Mouse (Mus musculus) lung, embryonic 16.5 days (tissue): ENCODE measurements around the gene Srp9. TPM values are rescaled to one million over a fixed set of nuclear protein-coding genes. Genes with fewer than 3 reads are reported as not detected.

Source experiments
- ATAC-seq: fragments of 200-750 bp; cut with Nextera tagmentation; 2 replicates; pipeline ENCODE4 v1.8.0; 2017; ENCODE audit warnings: low read depth, mild to moderate bottlenecking, moderate library complexity
- H3K27ac ChIP-seq: fragments of 300-500 bp; sonication (generic); 2 replicates; pipeline ENCODE4 v1.5.1; 2014; ENCODE audit warnings: mild to moderate bottlenecking, control low read depth, low read length
- H3K27me3 ChIP-seq: fragments of 300-500 bp; sonication (generic); 2 replicates; pipeline ENCODE4 v1.6.1; 2014; ENCODE audit warnings: low read depth, low read length, mixed read lengths; ENCODE audit not compliant: control insufficient read depth, insufficient read depth
- H3K36me3 ChIP-seq: fragments of 300-500 bp; sonication (generic); 2 replicates; pipeline ENCODE4 v1.6.1; 2014; ENCODE audit warnings: low read length; ENCODE audit not compliant: control insufficient read depth, insufficient read depth
- H3K4me1 ChIP-seq: fragments of 300-500 bp; sonication (generic); replicated peaks from 2 replicates; pipeline ENCODE4 v1.6.1; 2014; ENCODE audit warnings: low read length, mixed read lengths; ENCODE audit not compliant: control insufficient read depth, insufficient read depth
- H3K4me2 ChIP-seq: fragments of 300-500 bp; sonication (generic); 2 replicates; pipeline ENCODE4 v1.6.1; 2014; ENCODE audit warnings: low read depth, low read length, control low read depth
- H3K4me3 ChIP-seq: fragments of 300-500 bp; sonication (generic); 2 replicates; pipeline ENCODE4 v1.5.1; 2014; ENCODE audit warnings: mild to moderate bottlenecking, low read length, control low read depth
- H3K9ac ChIP-seq: fragments of 300-500 bp; sonication (generic); 2 replicates; pipeline ENCODE4 v1.6.1; 2014; ENCODE audit warnings: low read length, control low read depth
- H3K9me3 ChIP-seq: fragments of 300-500 bp; sonication (generic); 2 replicates; pipeline ENCODE4 v1.6.1; 2016; ENCODE audit warnings: low read length; ENCODE audit not compliant: control insufficient read depth
- WGBS: fragments of 180-500 bp; shearing (Covaris S2); extraction: QIAGEN DNeasy Blood & Tissue Kit; methylation state at CpG from one replicate; pipeline ENCODE4 v1.1.7; 2014; 5-methylcytosine and 5-hydroxymethylcytosine counted together
- polyA plus RNA-seq: library from polyadenylated mRNA; unstranded; fragments of >200 nt; fragmentation: Nextera tagmentation; extraction: Ambion mirVana; gene quantifications from 2 replicates; pipeline ENCODE4 v1.2.1, GENCODE M21; 2015

Srp9 gene
- polyA plus RNA-seq, 1 experiment from 2014 or later, result 141 TPM

DNA sequence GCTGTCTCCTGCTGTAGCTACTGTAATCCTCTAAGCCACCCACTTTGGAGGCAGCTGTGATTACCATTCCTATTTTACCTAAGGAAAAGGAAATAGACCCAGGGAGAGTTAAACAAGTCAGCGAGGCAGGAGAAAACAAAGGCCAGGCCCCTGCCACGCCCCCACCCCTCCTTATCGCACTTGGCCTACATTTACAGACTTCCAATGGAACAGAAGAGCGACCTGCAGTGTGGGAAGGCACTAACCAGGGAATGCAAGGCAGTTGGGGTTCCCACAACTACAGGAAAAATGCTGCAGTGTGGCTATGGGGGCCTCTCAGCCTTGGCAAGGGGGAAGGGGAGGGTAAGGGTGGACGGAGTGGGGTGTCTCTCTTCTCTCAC is 34.2 kb upstream of the Srp9 start:
- Histone ChIP-seq H3K9ac (no peak overlapping the region), H3K4me2 (no peak overlapping the region), H3K36me3 (no peaks in the 10 kb centered on the region), H3K4me3 (no peak overlapping the region), H3K4me1 (peaks cover 61% of the 10 kb centered on the region), H3K9me3 (no peaks in the 10 kb centered on the region), H3K27ac (peak overlapping the region; percentile 38; the same call in 1 of the 2 replicates), H3K27me3 (no peaks in the 10 kb centered on the region; the same call in 1 of the 2 replicates)
- WGBS, result 37% methylated on average over 5 of the region's 5 CpGs
- no peak for ATAC-seq

DNA sequence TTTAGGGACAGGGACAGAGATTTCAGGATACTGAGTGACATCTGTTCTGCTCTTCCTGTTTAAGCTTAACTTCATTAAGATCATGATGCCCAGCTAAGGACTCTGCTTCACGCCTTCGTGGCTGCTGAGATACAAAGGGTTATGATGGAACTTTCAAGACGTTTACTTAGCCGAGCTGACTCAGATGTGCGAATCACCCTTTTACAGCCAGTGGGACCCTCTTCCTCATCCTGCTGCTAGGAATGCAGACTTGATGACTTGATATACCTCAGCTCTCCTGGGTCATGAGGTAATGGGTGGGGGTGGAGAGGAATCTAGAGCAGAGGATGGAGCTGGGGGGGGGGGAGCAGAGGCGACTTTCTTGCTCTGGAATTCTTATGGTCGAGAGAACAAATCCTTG is 33.3 kb upstream of the Srp9 start:
- Histone ChIP-seq H3K4me3 (no peak overlapping the region), H3K9me3 (no peaks in the 10 kb centered on the region), H3K9ac (no peak overlapping the region), H3K4me2 (no peak overlapping the region), H3K27me3 (no peaks in the 10 kb centered on the region), H3K4me1 (peaks cover 64% of the 10 kb centered on the region), H3K36me3 (no peaks in the 10 kb centered on the region), H3K27ac (no peak overlapping the region)
- 29% methylated on average over 7 of the region's 7 CpGs for WGBS
- no peak for ATAC-seq

DNA sequence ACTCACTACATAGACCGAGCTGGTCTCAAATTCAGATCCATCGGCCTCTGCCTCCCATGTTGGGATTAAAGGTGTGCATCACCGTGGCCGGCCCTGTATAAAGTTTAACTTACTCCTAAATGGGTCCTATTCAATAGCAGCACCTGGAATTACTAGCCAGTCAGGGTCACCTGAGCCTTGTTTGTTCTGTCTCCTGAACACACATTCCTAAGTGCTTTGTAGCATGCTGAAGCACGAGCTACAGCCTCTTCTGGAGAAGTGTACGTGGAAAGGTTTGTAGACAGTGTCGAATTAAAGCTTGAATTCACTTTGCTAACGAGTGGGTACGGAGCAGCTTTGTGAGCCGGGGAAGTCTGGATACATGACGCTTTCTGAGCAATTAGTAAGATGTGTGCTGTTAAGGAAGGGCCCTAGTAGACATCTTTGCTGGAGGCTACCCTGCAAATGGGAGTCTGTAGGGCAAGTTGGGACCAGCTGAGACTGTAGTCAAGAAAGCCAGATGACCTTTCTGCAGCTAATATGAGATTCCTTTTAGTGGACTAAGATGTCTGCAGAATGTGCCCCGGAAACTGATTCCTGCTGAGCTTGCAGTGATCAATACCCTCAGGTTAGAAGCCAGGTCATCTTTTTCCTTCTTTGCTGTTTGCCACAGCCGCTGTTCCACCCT is 32.7 kb upstream of the Srp9 start:
- peak; percentile 64 for ATAC-seq

DNA sequence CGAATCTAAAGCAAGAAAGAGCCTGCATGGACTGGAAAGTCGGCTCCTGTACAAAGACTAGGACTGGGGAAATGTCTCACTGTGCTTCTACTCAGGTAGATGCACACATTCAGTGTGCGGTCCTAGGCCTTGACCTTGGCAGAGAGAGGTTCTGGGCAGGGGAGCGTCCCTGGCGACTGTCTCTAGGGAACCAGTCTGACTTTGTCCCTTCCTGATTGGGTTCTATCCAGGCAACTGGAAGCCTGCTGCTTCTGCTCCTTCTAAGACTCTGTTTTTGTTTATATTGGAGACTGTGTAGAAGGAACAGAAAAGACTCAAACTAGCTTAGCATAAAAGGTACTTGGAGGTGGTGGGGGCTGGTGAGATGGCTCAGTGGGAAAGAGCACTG is 32.1 kb upstream of the Srp9 start:
- H3K4me2 ChIP-seq, result no peak overlapping the region
- WGBS, result 59% methylated on average over 5 of the region's 5 CpGs

More for the DNA sequence above, 32.7 kb upstream of the Srp9 start:
- no peak overlapping the region for H3K9ac ChIP-seq
- no peak overlapping the region for H3K4me3 ChIP-seq
- H3K27ac ChIP-seq, result peak overlapping the region; percentile 48
- H3K4me2 ChIP-seq, result no peak overlapping the region
- no peaks in the 10 kb centered on the region for H3K36me3 ChIP-seq
- no peaks in the 10 kb centered on the region for H3K27me3 ChIP-seq
- WGBS, result 55% methylated on average over 13 of the region's 13 CpGs
- H3K4me1 ChIP-seq, result peaks cover 59% of the 10 kb centered on the region
- H3K9me3 ChIP-seq, result no peaks in the 10 kb centered on the region

DNA sequence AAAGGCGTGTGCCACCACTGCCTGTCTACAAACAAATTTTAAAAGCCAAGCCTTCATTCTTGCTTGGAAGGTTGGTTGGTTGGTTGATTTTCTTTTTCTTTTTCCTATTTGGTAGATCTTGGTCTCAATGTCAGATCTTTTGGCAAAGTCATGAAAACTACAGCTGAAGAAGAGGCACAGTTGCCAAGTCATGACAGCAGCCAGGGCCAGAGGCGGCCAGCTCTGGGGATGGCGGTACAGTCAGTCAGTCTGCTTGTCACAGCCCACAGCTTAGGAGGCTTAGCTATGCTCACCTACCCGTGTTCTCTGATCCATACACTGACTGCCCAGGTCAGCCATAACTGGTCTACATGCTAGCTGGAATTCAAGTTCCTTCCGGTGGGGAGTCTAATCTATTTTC is 31.1 kb upstream of the Srp9 start:
- Histone ChIP-seq H3K9me3 (no peaks in the 10 kb centered on the region), H3K27me3 (no peaks in the 10 kb centered on the region), H3K36me3 (no peaks in the 10 kb centered on the region), H3K27ac (no peak overlapping the region), H3K9ac (no peak overlapping the region), H3K4me3 (no peak overlapping the region), H3K4me1 (peaks cover 48% of the 10 kb centered on the region), H3K4me2 (no peak overlapping the region)
- no peak for ATAC-seq
- WGBS, result 81% methylated on average over 5 of the region's 5 CpGs

More for the DNA sequence above, 32.1 kb upstream of the Srp9 start:
- Histone ChIP-seq H3K4me1 (peaks cover 54% of the 10 kb centered on the region), H3K9ac (no peak overlapping the region), H3K27ac (peak overlapping the region; percentile 48), H3K4me3 (no peak overlapping the region), H3K9me3 (no peaks in the 10 kb centered on the region), H3K36me3 (no peaks in the 10 kb centered on the region), H3K27me3 (no peaks in the 10 kb centered on the region)
- no peak for ATAC-seq

DNA sequence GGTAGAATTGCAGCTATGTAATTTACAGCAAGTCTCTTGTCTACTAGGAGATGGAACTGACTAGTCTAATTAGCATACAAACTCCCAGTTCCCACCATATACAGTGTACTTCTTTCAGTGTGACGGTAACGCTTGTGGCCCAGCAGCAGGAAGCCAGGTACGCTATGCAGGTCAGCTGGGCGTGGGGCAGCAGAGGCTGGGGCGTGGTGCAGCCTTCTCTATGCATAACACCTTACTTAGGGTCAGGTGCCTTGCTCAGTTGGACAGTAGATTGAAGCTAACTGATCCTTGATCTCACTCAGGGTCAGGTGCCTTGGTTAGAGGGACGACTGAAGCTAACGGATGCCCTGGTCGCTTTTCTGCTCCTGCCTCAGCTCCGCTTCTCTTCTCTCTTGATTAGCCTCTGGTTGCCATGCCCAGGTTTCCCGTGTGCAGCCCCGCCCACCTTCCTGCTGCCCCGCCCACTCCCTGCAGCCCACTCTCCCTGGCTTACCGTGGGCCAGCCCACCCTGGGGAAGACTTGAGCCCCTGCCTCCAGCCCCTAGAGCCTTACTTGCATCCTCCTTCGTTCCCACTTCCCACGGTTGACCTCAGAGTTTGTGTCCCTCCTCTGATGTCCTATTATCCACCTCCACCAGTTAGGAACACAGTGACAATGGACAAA is 29.9 kb upstream of the Srp9 start:
- Histone ChIP-seq H3K27ac (no peak overlapping the region), H3K36me3 (no peaks in the 10 kb centered on the region), H3K9ac (0 out of 2 replicates have a peak overlapping the region, but pooled peaks have one; percentile 21), H3K4me1 (peaks cover 43% of the 10 kb centered on the region), H3K9me3 (no peaks in the 10 kb centered on the region), H3K4me2 (peak overlapping the region; percentile 36), H3K4me3 (no peak overlapping the region), H3K27me3 (no peaks in the 10 kb centered on the region)
- ATAC-seq, result no peak
- WGBS, result 38% methylated on average over 15 of the region's 15 CpGs

DNA sequence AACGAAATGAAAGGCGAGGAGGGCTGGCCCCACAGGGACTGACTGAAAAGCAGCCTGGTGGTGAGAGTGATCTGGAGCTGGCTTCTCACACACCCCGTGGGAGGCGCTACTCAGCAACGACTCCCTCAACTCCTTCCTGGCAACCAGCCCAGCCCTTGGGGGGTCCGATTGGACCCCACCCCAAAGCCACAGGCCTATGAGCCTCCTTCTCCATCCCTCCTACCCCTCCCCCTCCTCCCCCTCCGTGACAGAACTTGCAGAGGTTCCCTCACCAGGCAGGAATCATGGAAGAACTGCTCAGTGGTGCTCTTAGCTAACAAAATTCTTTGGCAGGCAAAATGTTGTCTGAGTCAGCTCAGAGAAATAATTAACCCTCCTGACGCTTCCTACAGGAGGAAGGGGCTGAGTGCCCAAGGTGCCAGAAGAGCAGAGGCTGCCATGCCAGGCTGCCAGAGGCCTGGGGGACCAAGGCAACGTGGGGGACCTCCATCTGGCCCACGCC is 29.2 kb upstream of the Srp9 start:
- Histone ChIP-seq H3K27me3 (no peaks in the 10 kb centered on the region), H3K4me1 (peaks cover 36% of the 10 kb centered on the region), H3K9me3 (no peaks in the 10 kb centered on the region), H3K4me3 (no peak overlapping the region), H3K36me3 (no peaks in the 10 kb centered on the region), H3K9ac (0 out of 2 replicates have a peak overlapping the region, but pooled peaks have one; percentile 21), H3K27ac (no peak overlapping the region), H3K4me2 (peak overlapping the region; percentile 36)
- WGBS, result 12% methylated on average over 10 of the region's 10 CpGs
- ATAC-seq, result peak; percentile 45

DNA sequence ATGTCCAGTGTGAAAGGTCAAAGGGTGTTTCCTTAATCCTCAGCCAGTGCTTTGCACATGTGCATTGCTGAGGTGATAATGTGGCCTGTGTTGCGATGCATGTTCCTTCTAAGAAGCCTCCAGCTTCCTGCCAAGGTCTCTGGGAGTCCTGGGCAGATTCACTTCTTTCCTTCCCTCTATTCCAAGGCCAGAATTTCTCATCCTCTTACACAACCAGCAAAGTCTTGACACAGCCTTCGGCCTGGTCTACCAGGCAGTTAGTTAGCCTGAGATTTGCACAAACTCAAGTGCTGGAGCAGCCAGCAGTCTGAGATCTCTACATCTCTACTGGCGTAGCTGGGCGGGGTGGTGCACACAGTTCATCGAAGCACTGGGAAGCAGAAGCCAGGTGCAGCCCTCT is 27.8 kb upstream of the Srp9 start:
- Histone ChIP-seq H3K36me3 (no peaks in the 10 kb centered on the region), H3K4me3 (no peak overlapping the region), H3K9ac (no peak overlapping the region), H3K4me2 (no peak overlapping the region), H3K27me3 (no peaks in the 10 kb centered on the region), H3K9me3 (no peaks in the 10 kb centered on the region), H3K4me1 (peaks cover 25% of the 10 kb centered on the region), H3K27ac (no peak overlapping the region)
- 63% methylated on average over 5 of the region's 5 CpGs for WGBS
- ATAC-seq, result no peak

DNA sequence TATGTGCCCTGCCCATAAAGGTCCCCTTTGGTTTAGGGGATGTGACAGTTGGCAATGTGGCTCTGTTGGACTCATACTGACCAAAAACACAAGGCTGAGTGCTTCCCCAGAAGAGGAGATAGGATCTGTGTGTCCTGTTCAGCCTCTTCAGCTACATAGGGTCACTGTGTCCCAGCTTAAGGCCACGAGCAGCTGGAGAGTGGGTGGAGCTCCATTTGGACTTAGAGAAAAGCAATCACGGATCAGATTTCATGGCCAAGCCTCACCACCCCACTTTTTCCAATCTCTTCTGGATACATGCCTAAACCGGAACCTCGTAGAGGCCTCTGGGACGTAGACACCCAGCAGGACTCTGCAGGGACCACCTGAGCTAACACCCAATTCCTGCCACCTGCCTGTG is 25.5 kb upstream of the Srp9 start:
- H3K4me3 ChIP-seq, result no peak overlapping the region
- peaks cover 22% of the 10 kb centered on the region for H3K4me1 ChIP-seq
- WGBS, result 17% methylated on average over 5 of the region's 5 CpGs
- no peaks in the 10 kb centered on the region for H3K9me3 ChIP-seq
- no peaks in the 10 kb centered on the region for H3K36me3 ChIP-seq
- no peak overlapping the region for H3K27ac ChIP-seq
- no peak overlapping the region for H3K4me2 ChIP-seq
- ATAC-seq, result 0 out of 2 replicates have a peak, but pooled peaks have one; percentile 16
- no peaks in the 10 kb centered on the region for H3K27me3 ChIP-seq
- H3K9ac ChIP-seq, result no peak overlapping the region
